Mouse (Mus musculus): ENCODE measurements around the gene Skor1.

DNA sequence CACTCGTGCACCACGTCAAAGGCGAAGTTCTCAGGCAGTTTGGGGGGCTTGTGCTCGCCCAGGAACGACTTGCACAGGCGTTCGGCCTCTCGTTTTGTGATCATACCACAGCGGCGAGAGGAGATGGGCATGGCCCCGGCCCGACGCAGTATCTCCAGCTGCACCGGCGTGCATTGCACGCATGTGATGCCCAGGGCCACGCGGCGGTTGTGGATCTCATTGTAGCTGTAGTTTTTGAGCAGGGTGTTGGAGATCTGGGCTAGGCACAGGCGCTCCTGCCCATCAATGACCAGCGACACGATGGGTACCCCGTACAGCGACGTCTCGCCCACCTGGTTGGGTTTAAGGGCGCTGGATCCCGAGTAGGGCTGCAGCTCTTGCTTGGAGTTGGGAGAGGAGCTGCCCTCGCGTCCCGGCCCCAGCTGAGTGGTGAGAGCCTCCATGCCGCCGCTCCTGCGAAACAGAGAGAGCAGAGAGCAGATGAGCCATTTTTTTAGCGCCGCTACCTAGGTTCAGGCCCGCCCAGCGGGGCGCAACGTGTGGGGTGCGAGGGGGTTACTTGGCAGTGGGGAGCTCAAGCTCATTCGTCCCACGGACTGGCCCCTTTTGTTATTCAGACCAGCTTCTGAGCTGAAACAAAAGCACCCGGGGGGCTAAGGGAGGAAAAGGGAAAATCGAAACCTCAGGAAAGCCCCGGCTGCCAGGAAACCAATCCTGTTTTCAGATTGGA, 2.5 kb downstream of the Skor1 start:
- TF ChIP-seq EP300 (IDR thresholded peaks at IDR 0.05; ENCODE audit: low read depth), result no peak
- no peak for TF ChIP-seq CTCF (IDR thresholded peaks at IDR 0.05; ENCODE audit: low read depth)

All from liver, postnatal 0 days (tissue).